Comparison of ENCODE assay signal across 8 mouse cellular contexts in genomic region chr1:118627781-118628464, GRCm38 (mm10). TPM values are rescaled to one million over a fixed set of nuclear protein-coding genes. Genes with fewer than 3 reads are reported as not detected.
DNase-seq lines count a peak whose midpoint lies in the region; ATAC-seq and TF ChIP-seq lines count a peak whose summit lies in the region.

Tfcp2l1 (plus strand) TSS chr1:118627945.

- peak; percentile 48 for TF ChIP-seq CTCF in liver, postnatal 0 days (IDR thresholded peaks at IDR 0.05; ENCODE audit: low read depth)
- TF ChIP-seq CTCF in testis, adult 2 months (IDR thresholded peaks at IDR 0.05; ENCODE audit: control insufficient read depth, insufficient read depth, insufficient replicate concordance, low read depth, low read length), result peak; percentile 3; the same call in 1 of the 2 replicates

- no peak within 1 kb of the TSS for H3K27ac ChIP-seq in embryonic facial prominence, embryonic 14.5 days (replicated peaks; ENCODE audit: low read depth, low read length)
- no peak within 1 kb of the TSS for H3K27ac ChIP-seq in liver, postnatal 0 days (ENCODE audit: low read depth)
- no peak within 1 kb of the TSS for H3K27ac ChIP-seq in neural tube, embryonic 15.5 days (replicated peaks)
- H3K27ac ChIP-seq in testis, adult 2 months (ENCODE audit: control insufficient read depth, insufficient read depth, low read depth, low read length), result no peak within 1 kb of the TSS

- H3K9ac ChIP-seq in embryonic facial prominence, embryonic 14.5 days (ENCODE audit: low read depth, low read length), result peak within 1 kb of the TSS; percentile 45
- peak within 1 kb of the TSS; percentile 59; the same call in 1 of the 2 replicates for H3K9ac ChIP-seq in liver, postnatal 0 days (replicated peaks)
- H3K9ac ChIP-seq in neural tube, embryonic 15.5 days (replicated peaks), result peak within 1 kb of the TSS; percentile 58

- H3K4me2 ChIP-seq in embryonic facial prominence, embryonic 14.5 days (ENCODE audit: low read depth, low read length), result peak within 1 kb of the TSS; percentile 71
- H3K4me2 ChIP-seq in liver, postnatal 0 days (ENCODE audit: low read depth, low read length), result peak within 1 kb of the TSS; percentile 80
- H3K4me2 ChIP-seq in neural tube, embryonic 15.5 days, result peak within 1 kb of the TSS; percentile 99

- H3K4me3 ChIP-seq in embryonic facial prominence, embryonic 14.5 days (ENCODE audit: low read depth, low read length), result peak within 1 kb of the TSS; percentile 44
- peak within 1 kb of the TSS; percentile 58 for H3K4me3 ChIP-seq in liver, postnatal 0 days (ENCODE audit: low read depth, low read length)
- H3K4me3 ChIP-seq in neural tube, embryonic 15.5 days (replicated peaks), result peak within 1 kb of the TSS; percentile 58
- H3K4me3 ChIP-seq in testis, adult 2 months (ENCODE audit: control insufficient read depth, low read depth, low read length), result peak within 1 kb of the TSS; percentile 86

- DNase-seq in thymus, postnatal 14 days, result peak; percentile 22
- no peak for DNase-seq in thymus, postnatal 10 days (ENCODE audit: low spot score in 2 of 2)
- peak; percentile 72 for DNase-seq in embryonic facial prominence, embryonic 14.5 days (ENCODE audit: low spot score)
- peak; percentile 41 for DNase-seq in heart, adult 8-10 months (ENCODE audit: low spot score)
- DNase-seq in kidney, adult 8-10 months, result peak; percentile 92 to 94
- peak; percentile 89 for DNase-seq in liver, postnatal 0 days

- no peaks in the 10 kb centered on the region for H3K36me3 ChIP-seq in embryonic facial prominence, embryonic 14.5 days (ENCODE audit: control insufficient read depth, insufficient read depth, low read length)
- H3K36me3 ChIP-seq in liver, postnatal 0 days (replicated peaks; ENCODE audit: insufficient read depth, low read length), result no peaks in the 10 kb centered on the region
- no peaks in the 10 kb centered on the region for H3K36me3 ChIP-seq in neural tube, embryonic 15.5 days
- H3K36me3 ChIP-seq in testis, adult 2 months (ENCODE audit: control insufficient read depth, insufficient read depth, low read length), result no peaks in the 10 kb centered on the region

- ATAC-seq in embryonic facial prominence, embryonic 14.5 days (ENCODE audit: low read depth), result peak; percentile 90
- ATAC-seq in liver, postnatal 0 days, result peak; percentile 97
- ATAC-seq in neural tube, embryonic 15.5 days (ENCODE audit: low FRiP score), result peak; percentile 87

- H3K4me1 ChIP-seq in embryonic facial prominence, embryonic 14.5 days (ENCODE audit: control insufficient read depth, insufficient read depth, low read length), result no peaks in the 10 kb centered on the region
- peaks cover 5% of the 10 kb centered on the region; the same call in 1 of the 2 replicates for H3K4me1 ChIP-seq in liver, postnatal 0 days (ENCODE audit: insufficient read depth)
- H3K4me1 ChIP-seq in neural tube, embryonic 15.5 days, result peaks cover 13% of the 10 kb centered on the region
- H3K4me1 ChIP-seq in testis, adult 2 months (ENCODE audit: control insufficient read depth, insufficient read depth, low read length), result peaks cover 6% of the 10 kb centered on the region

- H3K9me3 ChIP-seq in embryonic facial prominence, embryonic 14.5 days (ENCODE audit: control insufficient read depth, low read length), result no peaks in the 10 kb centered on the region
- no peaks in the 10 kb centered on the region for H3K9me3 ChIP-seq in liver, postnatal 0 days (ENCODE audit: low read length)
- no peaks in the 10 kb centered on the region for H3K9me3 ChIP-seq in neural tube, embryonic 15.5 days (replicated peaks)

- 0% methylated on average over 29 of the region's 48 CpGs for WGBS in embryonic facial prominence, embryonic 14.5 days
- 1% methylated on average over 43 of the region's 48 CpGs for WGBS in liver, postnatal 0 days (ENCODE audit: insufficient replicate concordance)
- WGBS in neural tube, embryonic 15.5 days, result under 1% methylated on average over 48 of the region's 48 CpGs

- TF ChIP-seq POLR2A in testis, adult 2 months (IDR thresholded peaks at IDR 0.05; ENCODE audit: control insufficient read depth, low read depth, low read length), result peak; percentile 81

- TF ChIP-seq EP300 in liver, postnatal 0 days (IDR thresholded peaks at IDR 0.05; ENCODE audit: low read depth), result no peak

- peaks cover 27% of the 10 kb centered on the region for H3K27me3 ChIP-seq in embryonic facial prominence, embryonic 14.5 days (replicated peaks; ENCODE audit: control insufficient read depth, insufficient read depth, low read length)
- peaks cover 9% of the 10 kb centered on the region for H3K27me3 ChIP-seq in liver, postnatal 0 days (ENCODE audit: insufficient read depth, low read length)
- peaks cover 28% of the 10 kb centered on the region; the same call in 1 of the 2 replicates for H3K27me3 ChIP-seq in neural tube, embryonic 15.5 days (replicated peaks)
- H3K27me3 ChIP-seq in testis, adult 2 months (ENCODE audit: control insufficient read depth, insufficient read depth, low read length), result no peaks in the 10 kb centered on the region

RNA-seq across cellular contexts. Expression of gene Tfcp2l1, which starts in this region (rescaled TPM):
- polyA plus RNA-seq in embryonic facial prominence, embryonic 14.5 days (2014; fragmentation: Nextera tagmentation; extraction: Ambion mirVana), result 1.4 and 2.8 TPM in 2 replicates
- under 1 TPM; 0.35 to 0.69 (median 0.42) TPM for total RNA-seq in heart, adult 8-10 months (2022)
- 0.62 and 0.96 TPM in 2 replicates for polyA plus RNA-seq in liver, postnatal 0 days (2015; fragmentation: Nextera tagmentation; extraction: Ambion mirVana)
- polyA plus RNA-seq in neural tube, embryonic 15.5 days (2015; fragmentation: Nextera tagmentation; extraction: Ambion mirVana), result 0.35 and 0.54 TPM in 2 replicates
- 3.7 and 4.1 TPM in 2 replicates for polyA plus RNA-seq in testis, adult 2 months (2012; rRNA removed)

Comparison
In these comparisons a context has a peak if more than half of its experiments do, and no peak if none do; other contexts are left out.
1. DNase-seq: peak in thymus, postnatal 14 days (single experiment), embryonic facial prominence, embryonic 14.5 days (single experiment) and kidney, adult 8-10 months (2 of 2); none in thymus, postnatal 10 days (0 of 2).
2. Peak in DNase-seq in heart, adult 8-10 months; RNA of the gene not detected or under 1 TPM.
3. Peak in DNase-seq, ATAC-seq, H3K4me3 ChIP-seq, H3K9ac ChIP-seq and H3K4me2 ChIP-seq in liver, postnatal 0 days; RNA of the gene not detected or under 1 TPM.
4. Peak in ATAC-seq, H3K4me3 ChIP-seq, H3K9ac ChIP-seq and H3K4me2 ChIP-seq in neural tube, embryonic 15.5 days; RNA of the gene not detected or under 1 TPM.
5. Peak in every context shown above with its lines, with median percentiles within 50 percentile points of each other: ATAC-seq, H3K4me2 ChIP-seq, H3K4me3 ChIP-seq and H3K9ac ChIP-seq.